Mouse (Mus musculus): ENCODE data around the gene Gls.

Gls gene

DNA sequence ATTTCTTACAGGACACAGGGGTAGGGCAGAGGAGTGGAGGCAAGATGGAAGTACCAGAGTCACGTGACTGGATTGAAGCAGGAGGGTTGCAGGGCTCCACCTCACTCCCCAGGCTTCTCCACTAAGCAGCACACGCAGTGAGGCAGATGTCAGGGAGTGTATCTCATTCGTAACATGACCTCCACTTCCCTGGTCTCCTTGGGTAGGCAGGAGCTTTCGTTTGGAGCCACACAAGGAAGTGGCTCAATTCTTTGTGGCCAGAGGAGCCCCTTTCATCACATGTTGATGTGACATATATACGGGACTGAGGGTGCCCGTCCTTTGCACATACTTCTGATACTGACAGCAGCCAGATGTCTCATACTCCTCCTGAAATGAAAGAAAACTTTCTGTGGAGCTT lies 103.2 kb downstream of the Gls start:
- no peak for DNase-seq (ENCODE audit: low read depth, low spot score)

DNA sequence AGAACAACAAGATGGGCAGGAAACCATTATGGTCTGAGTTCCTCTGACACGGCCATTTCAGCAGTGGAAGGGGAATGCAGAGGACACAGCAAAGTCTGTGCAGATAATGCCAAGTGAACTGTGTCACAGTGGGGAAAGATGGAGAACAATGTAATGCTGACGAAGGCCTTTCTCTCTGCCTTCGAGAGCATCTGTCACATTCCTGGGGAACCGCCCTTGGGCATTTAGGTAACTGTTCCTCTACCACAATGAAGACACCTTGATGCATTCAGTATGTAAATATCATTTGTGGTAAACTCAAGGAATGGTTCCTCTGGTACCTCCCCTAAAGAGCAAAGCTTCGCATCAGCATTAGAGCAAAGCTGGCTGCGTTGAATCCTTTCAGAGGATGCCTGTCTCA lies 105.7 kb downstream of the Gls start:
- no peak for DNase-seq (ENCODE audit: low read depth, low spot score)

DNA sequence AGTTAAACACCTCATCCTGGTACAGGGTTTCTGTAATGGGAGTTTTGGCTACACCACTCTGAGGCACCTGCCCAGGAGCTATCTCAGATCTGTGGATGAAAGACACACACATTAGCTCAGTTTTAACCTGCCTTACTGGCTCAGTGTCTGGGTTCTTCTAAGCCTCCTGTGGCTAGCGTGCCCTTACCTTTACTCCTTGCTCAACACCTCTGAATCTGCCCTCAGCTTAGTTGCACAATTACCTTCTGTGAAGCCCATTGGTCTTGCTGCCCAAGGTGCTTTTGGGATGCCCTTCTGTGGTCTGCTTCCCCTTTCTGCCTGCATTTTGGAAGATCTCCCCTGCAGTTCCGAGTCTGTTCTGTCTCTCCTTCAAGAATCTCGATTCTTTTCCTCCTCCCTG lies 108.2 kb downstream of the Gls start:
- no peak for DNase-seq (ENCODE audit: low read depth, low spot score)

DNA sequence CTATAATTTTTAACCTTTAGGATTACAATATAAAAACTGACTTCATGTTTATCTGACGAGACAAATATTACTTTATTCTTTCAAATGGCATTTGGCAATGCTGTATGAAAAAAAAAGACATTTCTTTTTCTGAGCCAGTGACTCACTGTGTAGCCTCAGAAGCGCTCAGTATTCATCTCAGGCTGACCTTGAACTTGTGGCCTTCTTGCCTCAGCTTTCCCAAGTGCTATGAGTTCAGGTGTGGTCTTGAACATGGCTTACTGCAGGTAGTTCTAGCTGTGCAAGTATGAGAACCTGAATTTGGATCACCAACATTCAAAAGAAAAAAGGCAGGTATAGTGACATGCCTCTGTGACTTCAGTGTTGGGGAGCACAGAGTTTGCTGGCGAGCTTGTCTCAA lies 112.0 kb downstream of the Gls start:
- DNase-seq (ENCODE audit: low read depth, low spot score): no peak

DNA sequence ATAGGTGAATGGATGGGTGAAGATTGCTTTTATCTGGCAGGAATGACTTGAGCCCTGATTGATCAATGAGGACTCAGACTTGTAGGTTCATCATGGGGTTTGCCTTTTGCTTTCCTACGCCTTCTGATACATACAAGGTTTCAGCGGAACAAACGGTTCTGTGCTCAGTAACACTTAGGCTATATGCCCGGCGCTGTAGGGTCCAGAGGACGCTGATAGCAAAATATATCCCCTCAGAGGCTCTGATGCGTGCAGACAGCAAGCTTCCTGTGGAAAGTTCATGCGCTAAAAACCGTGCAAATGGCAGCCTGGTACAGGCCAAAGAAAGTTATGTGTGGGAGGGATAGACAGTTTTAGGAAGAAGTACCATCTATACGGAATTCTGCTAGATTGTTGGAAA lies 112.8 kb downstream of the Gls start:
- DNase-seq (ENCODE audit: low read depth, low spot score): peak; percentile 47

DNA sequence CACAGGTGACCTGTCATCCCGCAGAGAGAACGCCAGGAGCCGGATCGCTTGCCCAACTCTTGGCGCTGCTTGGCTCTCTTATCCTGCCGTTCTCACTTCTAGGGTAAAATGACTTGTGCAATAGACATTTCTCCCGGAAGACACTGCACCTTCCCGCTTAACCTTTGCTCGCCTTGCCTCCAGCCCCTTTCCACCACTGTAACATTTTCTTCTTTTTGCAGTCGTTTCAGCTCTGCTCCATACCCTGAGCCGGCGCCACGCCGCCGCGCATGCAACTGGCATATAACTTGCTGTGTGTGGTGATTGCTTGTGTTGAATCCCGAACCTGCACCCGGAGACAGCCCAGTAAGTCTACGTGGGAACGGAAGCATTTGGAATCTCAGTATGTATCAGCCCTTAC lies 113.3 kb downstream of the Gls start:
- peak; percentile 50 for DNase-seq (ENCODE audit: low read depth, low spot score)

DNA sequence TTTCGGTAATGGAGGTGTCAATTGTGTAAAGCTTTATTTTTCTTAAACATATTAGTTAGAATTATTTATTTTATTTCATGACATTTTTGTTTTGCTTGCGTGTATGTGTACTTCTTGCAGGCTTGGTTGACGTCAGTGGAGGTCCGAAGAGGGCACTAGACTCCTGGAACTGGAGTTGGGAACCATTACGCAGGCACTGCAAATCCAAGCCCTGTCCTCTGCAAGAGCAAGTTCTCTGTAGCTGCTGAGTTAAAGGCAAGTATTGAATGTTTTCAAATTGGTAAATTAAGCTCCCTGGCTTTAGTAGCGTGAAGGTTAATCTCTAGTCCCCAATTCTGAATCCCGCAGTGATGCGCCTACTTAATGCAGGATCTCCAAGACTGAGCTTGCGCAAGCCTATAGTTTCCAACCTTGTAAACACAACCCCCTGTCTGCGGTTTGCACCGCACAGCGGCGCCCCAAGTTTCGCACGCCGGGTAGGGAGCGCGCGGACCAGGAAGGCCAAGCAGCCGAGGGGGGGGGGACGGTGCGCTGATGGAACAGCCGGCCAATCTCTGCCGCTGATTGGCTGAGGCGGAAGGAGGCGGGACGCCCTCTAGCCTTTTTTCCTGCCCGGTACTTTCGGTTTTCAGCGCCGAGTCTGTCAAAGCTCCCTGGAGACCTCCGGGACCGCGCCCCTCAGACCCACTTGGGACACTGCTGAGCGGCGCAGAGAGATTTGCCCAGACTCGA lies 114.0 kb downstream of the Gls start, which contains the start of gene Stat1:
TSS of gene Stat1 (plus strand) at position 581 of the 732 bp plus-strand sequence.
- DNase-seq (ENCODE audit: low read depth, low spot score): peak; percentile 97

DNA sequence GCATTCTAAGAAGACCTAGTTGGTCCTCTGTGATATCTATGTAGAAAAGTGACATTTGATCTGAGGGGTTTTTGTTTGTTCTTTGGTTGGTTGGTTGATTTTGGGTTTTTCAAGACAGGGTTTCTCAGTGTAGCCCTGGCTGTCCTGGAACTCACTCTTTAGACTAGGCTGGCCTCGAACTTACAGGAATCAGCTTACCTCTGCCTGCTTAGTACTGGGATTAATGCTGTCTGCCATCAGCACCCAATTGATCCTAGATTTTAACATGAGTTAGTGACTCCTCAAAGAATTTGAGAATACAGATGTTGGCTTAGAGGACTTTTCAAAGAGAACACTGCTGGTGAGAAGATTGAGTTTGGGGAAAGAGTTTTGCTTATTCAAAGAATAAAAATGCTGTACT lies 115.3 kb downstream of the Gls start:
- DNase-seq (ENCODE audit: low read depth, low spot score): no peak

DNA sequence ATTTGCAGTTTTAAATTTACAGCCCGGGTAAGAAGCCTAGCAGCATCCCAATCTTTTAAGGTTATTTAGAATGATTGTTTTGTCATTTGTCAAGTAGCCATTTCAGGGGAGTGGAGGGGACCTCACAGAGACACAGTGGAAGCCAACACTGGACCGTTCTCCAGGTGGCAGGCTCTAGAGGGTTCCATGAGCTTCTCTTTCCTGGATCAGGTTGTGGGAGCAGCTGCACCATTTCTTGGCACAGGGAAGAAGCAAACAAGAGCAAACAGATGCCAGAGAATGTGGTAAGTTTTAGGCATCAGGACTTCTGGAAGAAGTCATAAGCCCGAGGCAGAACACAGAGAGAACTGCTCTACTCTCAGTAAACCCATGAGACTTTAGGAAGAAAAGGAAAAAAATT lies 116.6 kb downstream of the Gls start:
- no peak for DNase-seq (ENCODE audit: low read depth, low spot score)

DNA sequence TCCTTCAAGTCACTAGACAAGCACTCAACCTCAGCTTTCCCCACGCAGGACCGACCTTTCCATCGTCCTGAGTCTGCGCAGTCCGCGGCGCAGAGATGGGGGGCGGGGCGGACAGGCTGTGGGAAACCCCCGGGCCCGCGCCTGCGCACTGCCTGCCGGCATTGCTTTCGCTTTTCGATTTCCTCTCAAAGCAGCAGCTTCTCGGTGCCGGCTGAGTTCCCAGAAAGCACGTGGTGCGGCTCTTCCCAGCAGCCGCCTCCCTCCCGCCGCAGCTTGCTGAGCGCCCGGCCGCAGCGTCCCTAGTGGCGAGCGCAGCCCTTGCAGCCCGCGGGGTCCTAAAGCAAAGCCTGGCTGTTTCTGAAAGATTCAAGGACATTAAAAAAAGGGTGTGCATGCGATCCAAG lies 119.4 kb downstream of the Gls start:
- DNase-seq (ENCODE audit: low read depth, low spot score): peak; percentile 99
